Mouse (Mus musculus) induced T-regulatory cell, adult 2 months (primary cell): ENCODE results near the gene Gper1.

Source experiments
- DNase-seq: peaks from one replicate; pipeline ENCODE4 v3.0.0-alpha.2; 2012; ENCODE audit warnings: low read depth

The Gper1 gene

DNA sequence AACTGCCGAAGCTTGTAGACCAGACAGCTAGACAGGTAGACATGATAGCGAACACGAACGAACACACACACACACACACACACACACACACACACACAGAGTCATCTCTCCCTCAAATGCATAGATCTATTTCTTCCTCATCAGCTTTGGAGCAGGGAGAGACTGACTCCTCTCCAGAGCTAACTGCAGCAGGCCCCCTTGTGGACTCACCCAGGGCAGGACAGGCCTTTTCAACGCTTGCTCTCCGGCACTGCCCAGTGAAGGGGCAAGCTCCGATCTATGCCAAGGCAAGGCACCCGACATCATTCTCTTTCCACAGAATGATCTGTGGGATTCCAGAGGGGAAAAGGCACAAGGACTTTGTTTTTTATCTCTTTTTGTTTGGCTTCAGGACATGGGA is 22.3 kb downstream of the Gper1 start:
- no peak for DNase-seq

DNA sequence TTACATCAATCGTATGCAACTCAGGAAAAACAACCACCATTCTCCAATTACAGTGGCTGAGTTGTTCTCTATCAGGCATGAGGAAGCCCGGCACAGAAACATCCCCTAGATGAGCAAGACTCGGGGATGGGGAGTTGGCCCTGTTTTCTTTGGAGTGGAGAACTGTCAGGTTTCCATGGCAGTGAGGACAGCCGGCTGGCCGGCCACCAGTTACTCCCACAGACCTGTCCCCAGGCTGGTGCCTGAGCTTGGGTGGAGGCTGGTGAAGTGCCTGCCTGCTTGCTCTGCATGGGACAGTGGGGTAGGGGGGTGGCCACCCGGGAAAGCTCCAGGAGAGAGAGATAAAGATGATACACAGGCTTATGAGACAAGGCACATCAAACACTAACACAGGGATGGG is 25.1 kb downstream of the Gper1 start:
- DNase-seq = no peak

DNA sequence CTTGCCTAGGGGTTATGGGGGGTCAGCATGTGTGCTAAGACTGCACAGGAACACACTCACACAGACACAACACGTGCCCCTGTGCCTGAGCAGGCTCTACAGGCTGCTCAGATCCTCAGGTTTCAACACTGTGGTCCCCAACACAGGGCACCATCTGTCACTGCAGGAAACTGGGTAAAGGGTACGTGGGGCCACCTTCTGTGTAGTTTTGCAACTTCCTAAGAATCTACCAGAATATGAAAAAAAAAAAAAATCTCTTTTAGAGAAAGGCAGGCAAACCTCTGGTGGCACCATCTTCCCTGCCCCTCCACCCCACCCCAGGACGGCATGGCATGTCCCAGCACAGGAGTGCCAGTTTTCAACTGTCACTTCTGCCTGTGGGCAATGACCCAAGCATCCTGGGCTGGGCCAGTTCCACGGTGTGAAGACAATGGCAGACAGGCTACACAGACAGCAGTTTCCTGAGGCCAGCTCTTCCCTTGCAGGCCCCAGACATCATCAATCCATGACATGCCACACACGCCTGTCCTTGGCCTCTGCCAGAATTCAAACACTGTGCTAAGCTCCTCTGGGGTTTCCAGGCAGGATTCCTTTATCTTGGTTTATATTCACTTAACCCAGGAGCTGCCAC is 26.3 kb downstream of the Gper1 start:
- no peak for DNase-seq

DNA sequence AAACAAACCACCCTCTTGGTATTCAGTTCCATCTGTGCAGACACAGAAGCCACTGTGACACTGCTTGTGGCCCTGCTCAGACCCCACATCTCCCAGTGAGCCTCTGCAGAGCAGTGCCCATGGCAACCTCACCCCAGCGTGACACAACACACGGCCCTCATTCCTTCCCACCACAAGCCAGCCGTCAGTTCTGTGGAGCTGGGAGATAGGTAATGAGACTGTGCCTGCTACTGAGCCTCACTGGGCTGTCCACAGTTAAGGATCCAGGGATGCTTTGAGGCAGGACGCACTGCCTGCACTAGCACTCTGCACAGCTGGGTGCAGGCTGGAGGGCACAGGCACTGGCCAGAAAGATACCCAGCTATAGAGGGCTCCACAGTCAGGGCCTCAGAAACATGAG is 27.0 kb downstream of the Gper1 start:
- no peak for DNase-seq

DNA sequence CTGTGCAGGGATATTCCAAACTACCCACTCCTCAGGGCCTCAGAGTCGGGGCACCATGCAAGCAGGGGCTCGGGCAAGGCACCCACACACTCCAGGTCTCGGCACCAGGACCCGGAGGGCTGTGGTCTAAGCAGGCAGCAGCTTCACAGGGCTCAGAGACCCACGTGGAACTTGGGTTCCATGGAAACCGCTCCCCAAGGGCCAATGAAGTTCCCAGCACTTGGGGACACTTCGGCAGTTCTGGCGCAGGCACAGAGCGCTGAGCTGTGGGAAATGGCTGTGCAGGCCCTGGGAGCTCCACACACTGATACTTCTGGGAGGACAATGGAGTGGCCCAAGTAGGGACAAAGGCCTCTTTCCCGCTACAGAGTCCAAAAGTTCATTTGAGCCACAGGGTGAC is 30.1 kb downstream of the Gper1 start:
- no peak for DNase-seq

DNA sequence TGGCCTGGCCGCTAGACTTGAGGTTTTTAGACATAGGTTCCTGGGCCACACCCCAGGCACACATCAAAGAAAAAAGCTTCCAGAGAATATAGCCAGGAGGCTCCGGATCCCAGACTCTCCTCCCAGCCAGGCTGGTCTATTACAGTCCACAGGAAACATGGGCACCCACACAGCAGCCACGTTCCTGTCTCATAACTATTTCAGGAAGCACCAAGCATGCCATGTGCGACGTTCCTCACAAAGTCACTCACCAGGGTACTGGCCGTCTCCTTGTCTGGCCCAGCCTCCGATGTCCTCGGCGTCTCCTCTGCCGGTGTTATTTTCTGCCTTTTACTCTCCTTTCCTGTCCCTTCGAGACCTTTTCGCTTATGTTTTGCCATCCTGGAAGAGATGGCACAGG is 32.2 kb downstream of the Gper1 start:
- no peak for DNase-seq

DNA sequence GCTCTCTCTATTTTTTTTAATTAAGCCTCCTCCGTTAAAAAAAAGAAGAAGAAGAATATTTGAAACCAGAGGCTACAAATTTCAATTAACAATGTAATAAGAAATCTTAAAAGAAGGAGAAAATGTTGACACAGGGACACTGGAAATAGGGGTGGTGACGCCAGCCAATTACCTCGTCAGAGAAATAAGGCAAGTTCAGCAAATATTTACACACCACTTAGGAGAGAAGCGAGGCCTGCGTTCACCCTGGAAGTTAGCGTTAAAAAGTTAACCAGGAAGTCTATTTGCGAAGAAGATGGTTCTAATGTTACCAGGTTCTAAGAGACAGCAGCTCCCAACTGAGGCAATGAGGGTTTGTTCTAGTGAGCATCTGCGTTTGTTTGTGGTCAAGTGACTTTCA is 34.3 kb downstream of the Gper1 start:
- no peak for DNase-seq

DNA sequence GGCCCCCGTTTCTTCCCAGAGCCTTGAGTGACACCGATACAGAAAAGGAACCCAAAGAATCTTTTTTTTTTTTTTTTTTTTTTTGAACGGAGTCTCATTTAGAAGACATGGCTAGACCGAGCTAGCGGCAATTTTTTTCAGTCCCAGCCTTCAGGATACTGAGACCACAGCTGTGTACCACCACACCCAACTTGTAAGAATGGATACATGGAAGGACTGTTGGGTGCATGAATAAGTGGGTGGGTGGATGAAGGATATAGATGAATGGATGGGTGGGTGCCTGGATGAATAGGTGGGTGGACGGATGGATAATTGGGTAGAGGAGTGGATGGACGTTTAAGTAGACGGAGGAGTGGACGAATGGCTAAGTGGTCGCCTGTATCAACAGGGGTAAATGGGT is 37.0 kb downstream of the Gper1 start:
- no peak for DNase-seq

DNA sequence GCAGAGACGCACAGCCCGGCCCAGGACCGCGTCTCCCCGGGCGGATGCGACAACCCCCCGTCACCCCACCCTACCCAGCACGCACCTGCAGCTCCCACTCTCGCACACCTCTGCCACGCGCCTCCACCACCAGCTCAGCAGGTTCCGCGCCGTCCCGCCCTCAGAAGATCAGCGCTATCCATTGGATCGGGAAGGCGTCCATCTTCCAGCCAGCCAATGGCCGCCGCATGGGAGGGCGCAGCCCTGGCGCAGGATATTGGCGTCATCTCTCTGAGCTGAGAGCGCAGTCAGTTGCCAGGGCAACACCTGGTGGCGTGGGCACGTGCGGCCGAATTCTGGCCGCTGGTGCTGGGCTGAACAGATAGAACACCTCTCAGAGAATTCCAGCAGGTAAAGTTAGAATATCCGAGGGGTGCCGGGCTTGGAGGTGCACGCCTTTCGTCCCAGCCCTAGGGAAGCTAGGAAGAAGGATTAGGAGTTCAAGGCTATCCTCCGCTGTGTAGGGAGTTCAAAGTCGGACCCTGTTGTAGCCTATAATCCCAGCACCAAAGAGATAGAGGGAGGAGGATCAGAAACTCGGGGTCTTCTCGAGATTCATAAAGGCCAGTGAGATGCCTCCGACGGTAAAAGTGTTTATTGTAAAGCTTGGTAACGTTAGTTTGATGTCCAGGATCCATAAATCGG is 37.6 kb downstream of the Gper1 start, which contains the start of gene 3110082I17Rik:
3110082I17Rik (minus strand) TSS at position 144 of the 684 bp plus-strand sequence.
- DNase-seq = peak; percentile 97

DNA sequence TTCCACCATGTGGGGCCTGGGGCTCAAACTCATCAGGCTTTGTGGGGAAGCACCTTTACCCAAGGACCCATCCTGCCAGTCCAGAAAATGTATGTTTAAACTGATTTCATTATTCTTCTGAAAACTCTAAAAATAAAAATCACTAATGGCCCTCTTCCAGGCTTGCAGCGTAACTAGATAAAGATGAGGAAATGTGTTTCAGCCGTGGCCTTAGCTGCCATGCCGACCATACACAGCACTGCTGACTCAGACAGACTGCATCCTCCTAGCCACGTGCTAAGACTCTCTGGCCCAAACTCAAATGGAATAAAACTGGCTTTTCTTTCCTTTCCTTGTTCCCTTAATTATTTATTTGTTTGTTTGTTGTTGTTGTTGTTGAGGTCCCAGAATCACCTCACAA is 41.9 kb downstream of the Gper1 start:
- DNase-seq = no peak

DNA sequence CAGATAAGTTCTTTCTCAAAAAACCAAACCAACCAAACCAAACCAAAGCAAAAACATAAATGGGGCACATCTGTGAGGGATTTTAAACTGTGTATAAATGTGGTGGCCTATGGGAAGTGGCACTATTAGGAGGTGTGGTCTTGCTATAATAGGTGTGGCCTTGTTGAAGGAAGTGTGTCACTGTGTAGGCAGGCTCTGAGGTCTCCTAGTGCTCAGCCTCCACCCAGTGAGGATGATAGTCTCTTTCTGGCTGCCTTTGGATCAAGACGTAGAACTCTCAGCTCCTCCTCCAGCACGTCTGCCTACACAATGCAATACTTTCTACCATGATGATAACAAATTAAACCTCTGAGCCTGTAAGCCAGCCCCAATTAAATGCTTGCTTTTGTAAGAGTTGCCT is 43.4 kb downstream of the Gper1 start:
- DNase-seq = no peak

DNA sequence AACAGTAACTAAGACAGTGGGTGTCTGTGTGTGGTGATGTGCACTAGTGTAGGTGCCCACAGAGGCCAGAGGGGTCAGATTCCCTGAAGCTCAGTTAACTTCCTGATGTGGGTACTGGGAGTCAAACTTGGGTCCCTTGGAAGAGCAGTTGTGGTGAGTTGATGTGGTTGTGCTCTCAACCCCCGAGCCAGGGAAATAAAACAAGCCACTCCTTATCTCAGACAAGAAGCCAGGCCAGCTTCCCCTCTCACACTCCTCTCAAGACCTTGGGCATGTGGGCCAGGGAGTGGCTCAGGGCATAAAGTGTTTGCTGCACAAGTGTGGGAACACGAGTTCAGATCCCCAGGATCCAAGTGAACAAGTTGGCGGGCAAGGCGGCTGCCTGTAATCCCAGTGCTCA is 43.9 kb downstream of the Gper1 start:
- DNase-seq = no peak

DNA sequence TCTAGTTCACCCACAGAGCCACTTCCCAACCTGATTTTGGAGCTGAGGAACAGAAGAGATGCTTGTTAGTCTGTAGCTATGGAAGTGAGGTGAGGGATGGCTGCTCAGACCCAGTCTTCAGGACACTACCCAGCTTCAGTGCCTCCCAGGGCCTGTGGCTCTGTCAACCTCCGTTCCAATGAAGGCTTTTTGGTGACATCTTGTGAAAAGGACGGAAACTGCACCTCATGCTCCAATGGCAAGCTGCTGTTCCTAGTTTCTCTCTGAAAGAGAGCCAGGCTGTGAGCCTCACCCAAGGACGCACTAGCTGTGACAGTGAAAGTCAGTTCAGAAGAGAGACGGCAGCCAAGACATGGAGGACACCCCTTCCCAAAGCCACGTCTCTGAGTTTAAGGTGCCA is 45.0 kb downstream of the Gper1 start:
- DNase-seq = no peak

DNA sequence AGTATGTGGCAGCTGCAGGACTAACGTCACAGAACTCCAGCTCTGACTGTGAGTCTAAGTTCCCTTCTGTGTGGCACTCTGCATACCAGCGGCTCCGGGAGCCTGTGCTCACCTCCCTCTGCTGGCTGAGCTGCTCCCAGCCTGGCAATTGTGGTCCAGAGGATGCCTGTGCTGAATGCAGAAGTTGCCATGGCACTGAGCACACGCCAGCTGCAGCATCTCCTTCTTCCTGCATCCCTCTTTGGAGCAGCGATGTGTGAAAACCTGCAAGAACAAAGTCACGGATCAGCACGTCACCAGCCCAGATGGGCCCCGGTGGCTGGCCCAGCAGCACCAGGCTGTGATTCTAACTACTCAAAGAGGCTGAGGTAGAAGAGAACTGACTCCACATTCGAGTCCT is 51.8 kb downstream of the Gper1 start:
- no peak for DNase-seq
